Mouse (Mus musculus): ENCODE results near the gene Cbx7.

Gene Cbx7

GRCm38 (mm10) chr15:79891436-79892212 is 79.3 kb downstream of the Cbx7 start, which contains the start of gene Apobec3:
Gene Apobec3 (plus strand): TSS chr15:79891659.
- peak; percentile 49 for DNase-seq

DNA sequence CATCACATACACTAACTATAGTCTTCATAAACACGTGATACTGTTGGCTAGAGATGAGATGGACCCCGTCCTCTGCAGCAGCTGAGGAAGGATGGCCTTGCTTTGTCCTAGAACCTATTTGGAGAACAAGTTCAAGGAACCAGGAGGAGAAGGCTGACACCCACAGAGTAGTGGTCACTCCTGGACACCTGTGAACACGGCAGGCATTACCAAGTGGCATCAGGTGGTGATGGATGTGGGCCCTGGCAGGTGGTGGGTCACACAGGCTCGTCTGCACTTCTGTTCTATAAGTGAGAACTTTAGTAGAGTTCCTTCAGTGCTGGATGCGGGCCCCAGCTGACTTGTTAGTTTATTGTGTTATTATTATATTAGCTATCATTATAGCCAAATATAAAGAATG is 86.1 kb downstream of the Cbx7 start:
- no peak for DNase-seq

- peak; percentile 97 for DNase-seq
Measured at GRCm38 (mm10) chr15:79883352-79883822, 87.5 kb downstream of the Cbx7 start.

GRCm38 (mm10) chr15:79882623-79883267 is 88.2 kb downstream of the Cbx7 start:
- peak; percentile 50 for DNase-seq

- DNase-seq: no peak
Measured at GRCm38 (mm10) chr15:79880477-79880876, 90.4 kb downstream of the Cbx7 start.

GRCm38 (mm10) chr15:79879319-79879718 is 91.6 kb downstream of the Cbx7 start:
- DNase-seq: peak; percentile 34

DNA sequence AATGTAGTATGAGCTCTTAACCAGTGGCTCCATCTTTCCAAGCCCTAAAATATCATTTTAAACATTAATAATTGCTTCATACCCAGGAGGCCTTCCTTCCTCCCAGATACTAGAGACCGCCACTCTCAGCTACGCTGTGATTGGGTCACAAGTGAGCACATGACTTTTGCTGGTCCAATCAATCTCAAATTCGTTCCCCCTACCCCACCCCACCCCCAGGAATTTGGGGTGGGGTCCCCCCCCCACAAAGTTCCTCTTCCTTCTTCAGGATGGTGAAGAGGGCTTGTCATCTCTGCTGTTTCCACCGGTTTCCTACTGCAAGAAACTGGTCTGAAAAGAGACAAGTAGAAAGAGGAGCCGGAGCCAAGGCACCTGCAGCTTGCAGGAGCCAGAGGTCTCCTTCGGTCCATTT is 92.2 kb downstream of the Cbx7 start:
- no peak for DNase-seq

DNA sequence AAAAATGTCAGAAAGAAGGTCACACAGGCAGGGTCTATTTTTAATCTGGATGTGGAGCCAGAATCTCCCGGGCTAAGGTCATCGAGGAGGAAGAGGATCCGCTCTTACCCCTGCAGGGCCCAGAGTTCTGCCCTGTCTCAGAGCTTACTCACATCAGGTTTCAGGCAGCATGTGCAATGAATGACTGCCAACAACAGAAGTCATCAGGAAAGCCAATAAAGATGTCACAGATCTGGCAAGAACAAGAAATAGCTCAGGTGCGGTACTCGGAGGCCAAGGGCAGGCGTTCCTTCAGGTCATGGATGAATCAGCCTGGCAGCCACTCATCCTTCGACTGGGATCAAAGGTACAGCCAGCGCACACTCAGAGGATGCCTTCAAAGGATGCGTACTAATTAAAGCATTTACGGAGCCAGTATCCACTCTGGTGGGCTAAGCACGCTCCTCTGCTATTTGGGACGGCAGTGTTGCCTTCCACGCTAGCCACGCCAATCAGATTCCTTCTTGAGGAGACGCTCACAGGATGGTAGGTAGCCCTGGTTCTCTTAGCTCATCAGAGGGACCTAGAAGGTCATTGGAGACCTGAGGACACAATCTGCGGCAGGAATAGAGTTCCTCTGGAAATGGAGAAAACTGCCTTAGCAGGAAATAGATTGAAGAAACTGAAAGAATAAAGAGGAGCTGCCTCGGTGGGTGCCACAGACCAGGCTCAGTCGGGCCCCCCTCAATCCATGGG is 95.5 kb downstream of the Cbx7 start:
- no peak for DNase-seq

GRCm38 (mm10) chr15:79873995-79874394 is 96.9 kb downstream of the Cbx7 start:
- no peak for DNase-seq

DNA sequence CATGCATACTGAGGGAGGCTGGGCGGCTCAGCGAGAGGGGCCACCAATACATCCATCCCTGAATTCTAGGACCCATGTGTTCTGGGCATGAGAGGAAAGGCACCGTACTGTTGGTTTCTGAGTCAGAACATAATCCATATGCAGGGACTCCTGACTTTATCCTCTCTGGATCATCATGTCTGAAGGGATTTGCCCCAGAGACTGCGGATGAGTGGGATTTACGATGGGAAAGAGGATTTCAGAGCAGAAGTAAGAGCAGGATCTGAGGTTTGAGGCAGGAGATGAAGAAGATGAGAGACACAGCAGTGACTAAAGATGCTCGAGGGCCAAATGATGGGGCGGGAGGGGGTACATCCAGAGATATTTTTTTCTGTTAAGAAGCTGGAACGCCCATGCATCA is 97.4 kb downstream of the Cbx7 start:
- DNase-seq: no peak

DNA sequence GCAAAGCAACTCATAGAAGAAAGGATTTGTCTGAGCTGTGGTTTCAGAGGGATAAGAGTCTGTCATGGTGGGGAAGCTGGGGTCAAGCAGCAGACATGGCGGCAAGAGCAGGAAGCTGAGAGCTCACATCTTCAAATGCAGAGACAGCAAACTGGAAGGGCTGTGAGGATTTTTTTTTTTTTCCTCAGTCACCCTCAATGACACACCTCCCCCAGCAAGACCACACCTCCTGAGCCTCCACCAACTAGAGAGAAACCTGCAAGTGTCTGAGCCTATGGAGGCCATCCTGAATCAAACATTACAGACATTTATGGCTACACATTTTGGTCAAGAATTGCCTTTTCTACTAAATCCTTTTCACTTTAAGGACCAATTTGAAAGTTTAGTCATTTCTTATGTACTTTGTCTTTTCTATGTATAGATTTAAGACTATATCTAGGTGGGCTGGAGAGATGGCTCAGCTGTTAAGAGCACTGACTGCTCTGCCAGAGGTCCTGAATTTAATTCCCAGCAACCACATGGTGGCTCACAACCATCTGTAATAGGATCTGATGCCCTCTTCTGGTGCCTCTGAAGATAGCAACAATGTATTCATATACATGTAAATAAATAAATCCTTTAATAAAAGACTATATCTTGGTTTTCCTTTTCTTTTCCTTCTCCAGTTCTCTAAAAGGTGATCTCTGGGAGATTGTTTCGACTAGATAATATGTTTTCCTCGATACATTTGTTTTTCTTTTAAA is 103.5 kb downstream of the Cbx7 start:
- DNase-seq: no peak
